Mouse (Mus musculus): Measurements from ENCODE around the gene Fam124a. TPM values are rescaled to one million over a fixed set of nuclear protein-coding genes. Genes with fewer than 3 reads are reported as not detected.

Fam124a gene
- polyA plus RNA-seq, 1 experiment from 2014 or later, result 3.2 TPM

DNA sequence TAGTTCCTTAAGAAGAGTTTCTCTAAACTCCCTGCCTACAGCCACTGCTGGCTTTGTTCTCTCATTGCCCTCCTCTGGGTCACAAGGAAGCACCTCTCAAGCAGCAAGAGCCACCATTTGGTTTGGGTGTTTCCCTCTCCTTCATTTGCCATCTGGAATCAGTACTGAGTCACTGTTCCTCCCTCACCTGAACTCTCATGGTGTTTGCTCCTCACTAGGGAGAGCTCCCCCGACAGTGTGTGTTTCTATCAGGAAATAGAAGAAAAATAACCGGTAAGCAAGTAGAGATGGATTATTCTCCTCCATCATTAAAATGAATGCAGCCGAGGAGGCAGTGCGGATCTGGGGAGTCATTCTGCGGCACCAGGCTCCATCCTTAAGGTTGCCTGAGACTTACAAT is 13.9 kb downstream of the Fam124a start:
- Histone ChIP-seq H3K4me1 (ENCODE audit: insufficient read depth) (no peaks in the 10 kb centered on the region), H3K27ac (ENCODE audit: low read depth) (no peak overlapping the region), H3K36me3 (replicated peaks; ENCODE audit: insufficient read depth, low read length) (no peaks in the 10 kb centered on the region), H3K4me3 (ENCODE audit: low read depth, low read length) (no peak overlapping the region), H3K9ac (replicated peaks) (no peak overlapping the region), H3K27me3 (ENCODE audit: insufficient read depth, low read length) (no peaks in the 10 kb centered on the region), H3K9me3 (ENCODE audit: low read length) (no peaks in the 10 kb centered on the region), H3K4me2 (ENCODE audit: low read depth, low read length) (no peak overlapping the region)
- WGBS (ENCODE audit: insufficient replicate concordance), result 74% methylated on average over 5 of the region's 5 CpGs
- no peak for TF ChIP-seq CTCF (IDR thresholded peaks at IDR 0.05; ENCODE audit: low read depth)
- no peak for TF ChIP-seq EP300 (IDR thresholded peaks at IDR 0.05; ENCODE audit: low read depth)
- ATAC-seq, result no peak
- DNase-seq, result no peak

DNA sequence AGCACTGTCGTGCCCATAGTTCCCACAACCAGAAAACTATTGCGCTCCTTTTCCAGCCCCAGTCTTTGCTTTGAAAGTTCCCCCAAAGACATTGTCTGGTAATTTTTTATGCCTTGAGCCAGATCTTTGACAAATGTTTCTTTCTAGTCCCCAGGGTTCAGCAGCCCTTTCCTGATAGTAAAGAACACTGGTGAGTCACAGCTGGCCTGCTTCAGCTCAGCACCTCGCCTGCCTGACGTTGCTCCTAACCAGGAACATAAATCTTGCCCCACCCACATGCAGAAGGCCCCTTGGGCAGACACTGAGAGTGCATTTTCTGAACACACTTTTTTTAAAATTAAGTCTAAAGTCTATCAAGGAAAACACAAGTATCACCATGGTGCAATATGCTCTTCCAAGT is 14.8 kb downstream of the Fam124a start:
- DNase-seq (no peak), ATAC-seq (no peak)
- Histone ChIP-seq H3K9me3 (ENCODE audit: low read length) (no peaks in the 10 kb centered on the region), H3K4me2 (ENCODE audit: low read depth, low read length) (no peak overlapping the region), H3K27me3 (ENCODE audit: insufficient read depth, low read length) (no peaks in the 10 kb centered on the region), H3K4me1 (ENCODE audit: insufficient read depth) (no peaks in the 10 kb centered on the region), H3K9ac (replicated peaks) (no peak overlapping the region), H3K36me3 (replicated peaks; ENCODE audit: insufficient read depth, low read length) (no peaks in the 10 kb centered on the region), H3K4me3 (ENCODE audit: low read depth, low read length) (no peak overlapping the region), H3K27ac (ENCODE audit: low read depth) (no peak overlapping the region)
- whole genome bisulfite sequencing (ENCODE audit: insufficient replicate concordance), result 36% methylated on average over 4 of the region's 4 CpGs
- no peak for TF ChIP-seq EP300 (IDR thresholded peaks at IDR 0.05; ENCODE audit: low read depth)
- TF ChIP-seq CTCF (IDR thresholded peaks at IDR 0.05; ENCODE audit: low read depth), result no peak

DNA sequence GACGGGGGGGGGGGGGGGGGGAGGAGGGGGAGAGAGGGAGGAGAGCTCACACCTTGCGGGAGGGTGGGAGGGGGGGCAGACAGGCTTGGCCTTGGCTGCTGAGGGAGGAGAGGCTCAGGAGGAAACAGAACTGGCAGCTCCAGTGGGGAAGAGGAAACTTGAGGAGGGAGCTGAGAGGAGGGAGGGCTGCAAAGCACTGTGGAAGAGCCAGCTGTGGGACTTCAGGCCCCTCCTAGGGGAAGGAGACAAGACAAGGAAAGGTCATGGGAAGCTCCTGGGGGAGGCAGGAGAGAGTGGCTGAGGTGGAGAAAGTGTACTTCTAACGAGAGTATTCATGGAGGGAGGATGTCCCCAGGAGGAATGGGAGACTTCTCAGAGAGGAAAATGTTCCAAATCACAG is 17.9 kb downstream of the Fam124a start:
- Histone ChIP-seq H3K27me3 (ENCODE audit: insufficient read depth, low read length) (no peaks in the 10 kb centered on the region), H3K36me3 (replicated peaks; ENCODE audit: insufficient read depth, low read length) (no peaks in the 10 kb centered on the region), H3K27ac (ENCODE audit: low read depth) (no peak overlapping the region), H3K9ac (replicated peaks) (no peak overlapping the region), H3K9me3 (ENCODE audit: low read length) (no peaks in the 10 kb centered on the region), H3K4me2 (ENCODE audit: low read depth, low read length) (no peak overlapping the region), H3K4me1 (ENCODE audit: insufficient read depth) (no peaks in the 10 kb centered on the region), H3K4me3 (ENCODE audit: low read depth, low read length) (no peak overlapping the region)
- TF ChIP-seq CTCF (IDR thresholded peaks at IDR 0.05; ENCODE audit: low read depth) (no peak), EP300 (IDR thresholded peaks at IDR 0.05; ENCODE audit: low read depth) (no peak)
- DNase-seq (no peak), ATAC-seq (no peak)
- 11% methylated on average over 2 of the region's 3 CpGs for WGBS (ENCODE audit: insufficient replicate concordance)

DNA sequence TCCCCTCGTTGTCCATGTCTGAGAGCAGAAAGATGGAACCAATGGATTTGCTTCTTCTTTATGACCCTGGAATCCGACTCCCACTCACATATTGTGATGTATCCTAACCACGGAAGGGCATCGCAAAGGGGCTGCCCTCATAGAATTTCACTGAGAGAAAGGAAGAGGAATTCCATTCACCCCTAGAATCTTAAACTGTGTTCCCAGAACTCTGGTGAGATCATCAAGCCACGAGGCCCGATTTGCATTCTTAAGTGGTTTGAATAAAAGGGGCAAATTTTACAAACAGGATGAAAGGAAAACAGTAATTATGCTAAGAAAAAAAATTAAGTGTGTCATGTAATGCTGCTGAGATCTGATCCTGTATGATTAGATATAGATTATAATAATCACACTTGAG is 19.4 kb downstream of the Fam124a start:
- ATAC-seq (no peak), DNase-seq (no peak)
- H3K27me3 ChIP-seq (ENCODE audit: insufficient read depth, low read length), result no peaks in the 10 kb centered on the region
- H3K9me3 ChIP-seq (ENCODE audit: low read length), result no peaks in the 10 kb centered on the region
- WGBS (ENCODE audit: insufficient replicate concordance), result 71% methylated on average over 6 of the region's 6 CpGs
- no peak overlapping the region for H3K4me3 ChIP-seq (ENCODE audit: low read depth, low read length)
- H3K27ac ChIP-seq (ENCODE audit: low read depth), result no peak overlapping the region
- H3K9ac ChIP-seq (replicated peaks), result no peak overlapping the region
- no peak for TF ChIP-seq EP300 (IDR thresholded peaks at IDR 0.05; ENCODE audit: low read depth)
- TF ChIP-seq CTCF (IDR thresholded peaks at IDR 0.05; ENCODE audit: low read depth), result no peak
- no peaks in the 10 kb centered on the region for H3K36me3 ChIP-seq (replicated peaks; ENCODE audit: insufficient read depth, low read length)
- no peaks in the 10 kb centered on the region for H3K4me1 ChIP-seq (ENCODE audit: insufficient read depth)
- H3K4me2 ChIP-seq (ENCODE audit: low read depth, low read length), result no peak overlapping the region

DNA sequence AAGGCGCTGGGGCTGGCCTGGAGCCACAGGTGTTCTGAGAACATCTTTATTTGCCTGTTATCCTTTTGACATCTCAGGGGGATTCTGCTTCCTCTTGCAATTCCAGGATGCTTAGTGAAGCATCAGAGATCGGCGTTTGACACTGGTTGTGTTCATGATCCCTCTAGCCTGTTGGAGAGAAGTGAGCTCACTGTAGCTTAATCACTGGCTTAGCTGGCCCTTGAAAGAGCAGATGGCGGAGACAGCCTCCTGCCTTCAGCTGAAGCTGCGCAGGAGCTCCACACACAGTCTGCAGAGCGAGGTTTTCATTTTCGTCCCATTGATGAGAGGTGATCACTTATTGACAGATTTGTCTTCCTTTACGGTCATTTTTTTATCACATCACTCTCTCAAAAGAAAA is 20.3 kb downstream of the Fam124a start:
- H3K9me3 ChIP-seq (ENCODE audit: low read length), result no peaks in the 10 kb centered on the region
- DNase-seq (no peak), ATAC-seq (no peak)
- no peak overlapping the region for H3K27ac ChIP-seq (ENCODE audit: low read depth)
- H3K4me1 ChIP-seq (ENCODE audit: insufficient read depth), result no peaks in the 10 kb centered on the region
- TF ChIP-seq EP300 (IDR thresholded peaks at IDR 0.05; ENCODE audit: low read depth) (no peak), CTCF (IDR thresholded peaks at IDR 0.05; ENCODE audit: low read depth) (no peak)
- H3K36me3 ChIP-seq (replicated peaks; ENCODE audit: insufficient read depth, low read length), result no peaks in the 10 kb centered on the region
- no peaks in the 10 kb centered on the region for H3K27me3 ChIP-seq (ENCODE audit: insufficient read depth, low read length)
- no peak overlapping the region for H3K4me2 ChIP-seq (ENCODE audit: low read depth, low read length)
- no peak overlapping the region for H3K9ac ChIP-seq (replicated peaks)
- 73% methylated on average over 8 of the region's 8 CpGs for WGBS (ENCODE audit: insufficient replicate concordance)
- H3K4me3 ChIP-seq (ENCODE audit: low read depth, low read length), result no peak overlapping the region

DNA sequence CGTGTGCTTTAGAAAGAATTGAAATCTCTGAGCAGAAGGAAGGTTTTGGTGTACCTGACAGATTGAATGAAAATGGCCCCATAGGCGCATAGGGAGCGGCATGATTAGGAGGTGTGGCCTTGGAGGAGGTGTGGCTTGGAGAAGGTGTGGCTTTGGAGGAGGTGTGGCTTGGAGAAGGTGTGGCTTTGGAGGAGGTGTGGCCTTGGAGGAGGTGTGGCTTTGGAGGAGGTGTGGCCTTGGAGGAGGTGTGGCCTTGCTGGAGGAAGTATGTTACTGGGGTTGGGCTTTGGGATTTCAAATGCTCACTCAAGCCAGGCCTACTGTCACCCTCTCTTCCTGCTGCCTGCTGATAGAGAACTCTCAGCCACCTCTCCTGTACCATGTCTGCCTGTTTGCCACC is 25.4 kb downstream of the Fam124a start:
- Histone ChIP-seq H3K27me3 (ENCODE audit: insufficient read depth, low read length) (no peaks in the 10 kb centered on the region), H3K4me2 (ENCODE audit: low read depth, low read length) (no peak overlapping the region), H3K27ac (ENCODE audit: low read depth) (no peak overlapping the region), H3K9me3 (ENCODE audit: low read length) (no peaks in the 10 kb centered on the region), H3K36me3 (replicated peaks; ENCODE audit: insufficient read depth, low read length) (no peaks in the 10 kb centered on the region), H3K4me1 (ENCODE audit: insufficient read depth) (no peaks in the 10 kb centered on the region), H3K4me3 (ENCODE audit: low read depth, low read length) (no peak overlapping the region), H3K9ac (replicated peaks) (no peak overlapping the region)
- peak; percentile 36; the same call in 1 of the 2 replicates for ATAC-seq
- no peak for TF ChIP-seq EP300 (IDR thresholded peaks at IDR 0.05; ENCODE audit: low read depth)
- TF ChIP-seq CTCF (IDR thresholded peaks at IDR 0.05; ENCODE audit: low read depth), result no peak
- peak; percentile 34 for DNase-seq
- 81% methylated on average over 3 of the region's 3 CpGs for WGBS (ENCODE audit: insufficient replicate concordance)

DNA sequence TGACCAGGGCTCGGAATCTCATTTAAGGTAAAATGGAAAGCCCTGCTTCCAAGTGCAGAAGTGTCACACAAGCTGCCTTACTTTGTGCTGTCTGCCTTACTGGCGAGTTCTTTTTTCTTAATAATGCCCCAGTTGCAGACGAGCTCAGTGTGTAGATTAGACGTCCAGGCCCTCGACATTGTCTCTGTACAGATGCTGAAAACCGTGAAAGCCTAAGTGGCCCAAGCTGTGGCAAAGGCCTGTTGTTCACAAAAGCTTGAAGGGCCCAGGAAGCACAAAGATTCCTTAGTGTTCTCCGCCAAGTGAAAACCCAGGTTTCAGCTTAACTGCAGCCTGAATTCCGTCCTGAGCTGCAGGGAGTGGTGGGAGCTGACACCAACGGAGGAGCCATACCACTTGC is 26.2 kb downstream of the Fam124a start:
- H3K4me3 ChIP-seq (ENCODE audit: low read depth, low read length), result no peak overlapping the region
- no peak overlapping the region for H3K4me2 ChIP-seq (ENCODE audit: low read depth, low read length)
- no peak for DNase-seq
- no peak overlapping the region for H3K9ac ChIP-seq (replicated peaks)
- H3K27me3 ChIP-seq (ENCODE audit: insufficient read depth, low read length), result no peaks in the 10 kb centered on the region
- 82% methylated on average over 9 of the region's 9 CpGs for WGBS (ENCODE audit: insufficient replicate concordance)
- H3K9me3 ChIP-seq (ENCODE audit: low read length), result no peaks in the 10 kb centered on the region
- no peaks in the 10 kb centered on the region for H3K36me3 ChIP-seq (replicated peaks; ENCODE audit: insufficient read depth, low read length)
- H3K27ac ChIP-seq (ENCODE audit: low read depth), result no peak overlapping the region
- ATAC-seq, result no peak
- TF ChIP-seq EP300 (IDR thresholded peaks at IDR 0.05; ENCODE audit: low read depth) (no peak), CTCF (IDR thresholded peaks at IDR 0.05; ENCODE audit: low read depth) (no peak)
- no peaks in the 10 kb centered on the region for H3K4me1 ChIP-seq (ENCODE audit: insufficient read depth)

Measured in liver, postnatal 0 days (tissue).